Mouse (Mus musculus) retina, adult 2 months (tissue): ENCODE measurements around the gene Arhgap17.

Source experiments
- DNase-seq: peaks from one replicate; pipeline ENCODE4 v3.0.0-alpha.2; 2012; ENCODE audit warnings: low read depth, low spot score

Gene Arhgap17

GRCm38 (mm10) chr7:123368778-123369746 lies 653 bp downstream of the Arhgap17 start:
- no peak for DNase-seq

GRCm38 (mm10) chr7:123368187-123368586 lies 1.5 kb downstream of the Arhgap17 start:
- DNase-seq = no peak

- no peak for DNase-seq
Observed at GRCm38 (mm10) chr7:123367218-123368150, 2.2 kb downstream of the Arhgap17 start.

- no peak for DNase-seq
Observed at GRCm38 (mm10) chr7:123366806-123367205, 2.9 kb downstream of the Arhgap17 start.

GRCm38 (mm10) chr7:123365876-123366741 lies 3.6 kb downstream of the Arhgap17 start:
- DNase-seq = no peak

- no peak for DNase-seq
Observed at GRCm38 (mm10) chr7:123363971-123364370, 5.7 kb downstream of the Arhgap17 start.

- no peak for DNase-seq
Observed at GRCm38 (mm10) chr7:123362806-123363205, 6.9 kb downstream of the Arhgap17 start.

- no peak for DNase-seq
Observed at GRCm38 (mm10) chr7:123361229-123361980, 8.3 kb downstream of the Arhgap17 start.

GRCm38 (mm10) chr7:123360185-123360584 lies 9.5 kb downstream of the Arhgap17 start:
- DNase-seq = no peak

- no peak for DNase-seq
Observed at GRCm38 (mm10) chr7:123359101-123359500, 10.6 kb downstream of the Arhgap17 start.

GRCm38 (mm10) chr7:123356158-123356557 lies 13.6 kb downstream of the Arhgap17 start:
- DNase-seq = no peak

GRCm38 (mm10) chr7:123354851-123355250 lies 14.9 kb downstream of the Arhgap17 start:
- no peak for DNase-seq

- DNase-seq = no peak
Observed at GRCm38 (mm10) chr7:123354392-123354791, 15.3 kb downstream of the Arhgap17 start.

- no peak for DNase-seq
Observed at GRCm38 (mm10) chr7:123353879-123354278, 15.8 kb downstream of the Arhgap17 start.

- no peak for DNase-seq
Observed at GRCm38 (mm10) chr7:123353081-123353480, 16.6 kb downstream of the Arhgap17 start.

GRCm38 (mm10) chr7:123350243-123350642 lies 19.5 kb downstream of the Arhgap17 start:
- DNase-seq = no peak

- DNase-seq = no peak
Observed at GRCm38 (mm10) chr7:123349813-123350212, 19.9 kb downstream of the Arhgap17 start.

GRCm38 (mm10) chr7:123346631-123347290 lies 23.0 kb downstream of the Arhgap17 start:
- no peak for DNase-seq

GRCm38 (mm10) chr7:123345041-123345544 lies 24.6 kb downstream of the Arhgap17 start:
- DNase-seq = no peak
